Mouse (Mus musculus): Measurements from ENCODE around the gene Sdc4.

DNA sequence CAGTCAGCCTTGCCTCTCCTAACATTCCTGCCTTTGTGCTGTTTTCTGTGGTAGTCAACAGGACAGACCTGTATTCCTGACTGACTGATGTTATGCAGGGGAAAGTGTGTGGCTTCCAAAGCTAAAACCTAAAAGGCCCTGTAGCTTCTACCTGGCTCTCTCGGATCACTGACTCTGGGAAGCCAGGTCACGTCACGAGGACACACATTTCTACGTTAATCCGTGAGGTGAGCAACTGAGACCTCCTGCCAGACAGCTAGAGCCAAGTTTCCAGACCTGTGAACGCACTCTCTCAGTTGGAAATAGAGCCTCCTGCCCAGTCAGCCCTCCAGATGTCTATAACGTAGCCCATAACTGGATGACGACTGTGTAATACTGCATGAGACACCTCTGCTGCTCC is 21.7 kb downstream of the Sdc4 start:
- TF ChIP-seq CTCF (IDR thresholded peaks at IDR 0.05; ENCODE audit: low read depth, low read length): no peak
- TF ChIP-seq POLR2A (IDR thresholded peaks at IDR 0.05; ENCODE audit: extremely low read depth, insufficient read depth, low read length): no peak

All from liver, adult 2 months (tissue).